Mouse (Mus musculus) ES-E14 (cell line): ENCODE data around the gene Tiam1.

ENCODE experiments used
- CHD2 ChIP-seq: IDR thresholded peaks from 2 replicates; pipeline ENCODE4 v1.6.1; 2014; ENCODE audit warnings: mild to moderate bottlenecking, low read depth, low read length, inconsistent platforms
- HCFC1 ChIP-seq: IDR thresholded peaks from 2 replicates; pipeline ENCODE4 v1.6.1; 2012; ENCODE audit warnings: low read length, inconsistent platforms, borderline replicate concordance; ENCODE audit not compliant: insufficient read depth
- MAFK ChIP-seq: IDR thresholded peaks from 2 replicates; pipeline ENCODE4 v1.6.1; 2014; ENCODE audit warnings: mild to moderate bottlenecking, low read depth, low read length, inconsistent platforms; ENCODE audit not compliant: insufficient read depth

DNA sequence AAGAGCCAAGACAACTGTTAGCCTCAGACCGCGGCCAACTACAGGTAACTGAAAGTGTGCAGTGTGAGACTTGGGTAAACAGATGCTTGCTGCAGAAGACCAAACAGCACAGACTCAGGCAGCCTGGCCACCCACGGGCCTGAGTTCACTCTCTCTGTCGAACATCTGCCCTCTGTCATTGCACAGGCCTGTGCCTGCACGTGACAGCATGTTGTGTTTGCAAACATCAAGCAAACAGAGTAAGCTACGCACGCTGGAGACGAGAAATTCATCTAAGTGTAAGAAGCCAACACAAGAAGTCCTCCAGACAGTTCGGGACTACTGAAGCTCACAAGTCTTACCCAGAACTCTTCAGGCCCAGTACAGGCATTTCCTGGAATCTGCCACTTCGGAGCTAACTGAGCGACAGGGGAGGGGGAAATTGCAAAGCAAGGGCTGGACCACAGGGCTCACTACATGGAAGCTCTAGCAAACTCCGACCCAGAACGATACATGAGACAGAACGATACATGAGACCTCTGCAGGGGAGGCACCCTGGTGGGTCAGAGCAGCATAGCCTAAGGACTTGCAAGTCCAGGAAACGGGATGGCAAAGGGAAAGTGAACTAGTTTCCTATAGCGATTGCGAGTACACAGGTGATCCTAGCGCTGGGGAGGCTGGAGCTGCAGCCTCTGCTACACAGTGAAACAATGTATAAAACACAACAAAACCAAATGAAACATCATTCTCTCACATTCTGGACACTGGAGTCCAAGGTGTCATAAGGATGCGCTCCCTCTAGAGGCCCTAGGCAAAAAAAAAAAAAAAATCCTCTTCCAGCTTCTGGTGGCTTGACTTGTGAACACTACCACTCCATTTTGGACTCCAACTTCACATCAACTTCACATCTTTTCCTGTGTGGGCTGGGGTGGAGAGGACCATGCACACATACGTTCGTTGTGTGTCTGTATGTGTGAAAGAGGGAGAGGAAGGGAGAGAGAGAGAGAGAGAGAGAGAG lies 18.0 kb downstream of the Tiam1 start:
- TF ChIP-seq MAFK: no peak
- no peak for TF ChIP-seq CHD2
- TF ChIP-seq HCFC1: no peak
